Mouse (Mus musculus) heart, postnatal 0 days (tissue): ENCODE data around the gene Eif3c.

Source experiments
- CTCF ChIP-seq: IDR thresholded peaks from 2 replicates; pipeline ENCODE4 v1.5.1; 2016; ENCODE audit warnings: antibody characterized with exemption, control low read depth, low read depth
- EP300 ChIP-seq: IDR thresholded peaks from 2 replicates; pipeline ENCODE4 v1.6.1; 2016; ENCODE audit warnings: antibody characterized with exemption, low read depth

DNA sequence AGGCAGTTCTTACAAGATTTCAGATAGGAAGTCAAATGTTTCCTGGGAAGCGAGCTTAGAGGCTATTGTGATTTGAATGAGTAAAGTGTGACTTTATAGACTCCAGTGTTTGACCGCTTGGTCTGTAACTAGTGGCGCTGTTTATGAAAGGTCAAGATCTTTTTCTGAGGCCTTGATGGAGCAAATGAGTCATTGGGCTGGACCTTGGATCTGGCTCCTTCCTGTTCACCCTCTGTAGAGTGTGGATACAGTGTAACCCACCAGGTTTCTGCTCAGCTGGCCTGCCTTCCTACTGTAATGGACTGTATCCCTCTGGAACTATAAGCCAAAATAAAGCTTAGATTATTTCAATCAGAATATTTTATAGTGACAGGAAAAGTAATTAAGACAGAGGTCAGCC, 54.9 kb downstream of the Eif3c start:
- no peak for TF ChIP-seq CTCF
- TF ChIP-seq EP300: no peak
